Comparison of ENCODE assay signal across 8 mouse cellular contexts in the genomic region with DNA sequence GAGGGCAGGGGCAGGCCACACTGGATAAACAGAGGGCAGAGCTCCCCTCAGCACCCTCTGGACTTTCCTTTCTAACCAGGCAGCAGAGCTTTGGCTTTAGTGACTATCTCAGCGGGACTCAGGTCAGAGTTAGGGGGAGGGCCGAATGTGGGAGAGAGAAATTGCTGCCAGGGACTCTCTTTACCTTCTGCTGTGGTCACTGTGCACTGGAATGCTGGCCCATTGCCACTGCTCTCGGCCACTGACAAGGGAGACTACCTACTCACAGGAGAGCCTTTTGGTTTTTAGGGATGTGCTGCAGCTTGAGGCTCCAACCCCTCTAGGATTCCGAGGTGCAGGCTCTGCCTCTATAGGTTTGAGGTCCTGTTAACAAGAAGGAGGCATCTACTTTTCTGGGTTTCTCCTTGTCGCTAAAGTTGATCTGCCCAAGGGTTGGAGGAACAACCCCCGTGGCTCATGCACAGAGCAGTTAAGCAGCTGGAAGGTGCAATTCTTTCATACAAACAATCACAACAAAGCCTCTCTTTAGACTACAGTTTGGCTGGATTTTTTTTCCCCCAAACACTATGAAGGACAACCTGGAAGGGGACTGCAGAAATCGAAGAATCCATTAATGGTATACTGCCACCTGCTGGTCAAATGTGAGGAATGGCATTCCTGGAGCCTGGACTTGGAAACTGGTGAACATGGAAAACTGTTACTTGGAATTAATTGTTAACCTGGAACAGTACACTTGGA.
DNase-seq lines count a peak whose midpoint lies in the region; TF ChIP-seq lines count a peak whose summit lies in the region.

No protein-coding gene starts in this region.

- H3K4me3 ChIP-seq in bone marrow macrophage, adult 2 months (ENCODE audit: insufficient read depth, low read length) = no peak overlapping the region
- H3K4me3 ChIP-seq in left cerebral cortex, adult 2 months = no peak overlapping the region
- H3K4me3 ChIP-seq in midbrain, embryonic 10.5 days = no peak overlapping the region

- no peak for TF ChIP-seq POLR2A in bone marrow macrophage, adult 2 months (IDR thresholded peaks at IDR 0.05; ENCODE audit: borderline replicate concordance, low read depth, low read length)

- peak; percentile 30 to 85 for DNase-seq in adrenal gland, adult (ENCODE audit: inconsistent age in 2 of 2, low spot score in 1 of 2)
- no peak for DNase-seq in adrenal gland, adult 8-10 months
- DNase-seq in fibroblast of lung, adult 2 months (ENCODE audit: low read depth) = peak; percentile 13
- peak; percentile 61 for DNase-seq in hindlimb bud, embryonic 11.5 days (ENCODE audit: extremely low spot score, low read depth, low spot score)
- peak in 1 of 2 experiments; percentile 33 for DNase-seq in left cerebral cortex, adult 2 months (ENCODE audit: extremely low spot score in 1 of 2, low spot score in 2 of 2)
- peak; percentile 49 for DNase-seq in midbrain, embryonic 10.5 days (ENCODE audit: low spot score)
- DNase-seq in testis, postnatal 10 days (ENCODE audit: low spot score) = no peak

- no peaks in the 10 kb centered on the region for H3K27me3 ChIP-seq in midbrain, embryonic 10.5 days (ENCODE audit: low read depth, poor library complexity, severe bottlenecking)

- peak; percentile 39; the same call in 1 of the 2 replicates for TF ChIP-seq CTCF in bone marrow macrophage, adult 2 months (IDR thresholded peaks at IDR 0.05; ENCODE audit: low read depth, low read length)
- TF ChIP-seq CTCF in left cerebral cortex, adult 2 months (IDR thresholded peaks at IDR 0.05) = peak; percentile 86

- H3K9me3 ChIP-seq in midbrain, embryonic 10.5 days (replicated peaks) = no peaks in the 10 kb centered on the region

- no peaks in the 10 kb centered on the region for H3K4me1 ChIP-seq in bone marrow macrophage, adult 2 months (ENCODE audit: control insufficient read depth, insufficient read depth, low read length)
- peaks cover 18% of the 10 kb centered on the region for H3K4me1 ChIP-seq in midbrain, embryonic 10.5 days

- intact Hi-C loops in left cerebral cortex, adult 2 months (cut with DNase I) = loop anchor here (2.0 kb wide), 2 partner anchors 750 to 910 kb away; no protein-coding TSS in a partner anchor

- no peak overlapping the region for H3K27ac ChIP-seq in bone marrow macrophage, adult 2 months (ENCODE audit: insufficient read depth, low read depth, low read length)
- H3K27ac ChIP-seq in left cerebral cortex, adult 2 months = no peak overlapping the region
- peak overlapping the region; percentile 55 for H3K27ac ChIP-seq in midbrain, embryonic 10.5 days (replicated peaks)

- peaks cover 23% of the 10 kb centered on the region for H3K36me3 ChIP-seq in midbrain, embryonic 10.5 days

- 41% methylated on average over 7 of the region's 7 CpGs for WGBS in midbrain, embryonic 10.5 days

Comparison
In these comparisons a context has a peak if more than half of its experiments do, and no peak if none do; other contexts are left out.
1. DNase-seq: peak in adrenal gland, adult (2 of 2), fibroblast of lung, adult 2 months (single experiment), hindlimb bud, embryonic 11.5 days (single experiment) and midbrain, embryonic 10.5 days (single experiment); none in adrenal gland, adult 8-10 months (single experiment) and testis, postnatal 10 days (single experiment).